Mouse (Mus musculus) thymus, adult 2 months (tissue): Measurements from ENCODE around the gene Opn4. TPM values are rescaled to one million over a fixed set of nuclear protein-coding genes. Genes with fewer than 3 reads are reported as not detected.

Experiments used
- DNase-seq: peaks from one replicate; pipeline ENCODE4 v3.0.0; 2021
- H3K27ac ChIP-seq: fragments of 200-500 bp; 2 replicates; pipeline ENCODE4 v1.5.1; 2012; ENCODE audit warnings: low read length, control low read depth; ENCODE audit not compliant: control insufficient read depth, insufficient read depth
- H3K27me3 ChIP-seq: fragments of 200-500 bp; 2 replicates; pipeline ENCODE4 v1.6.1; 2012; ENCODE audit warnings: mild to moderate bottlenecking, low read length, moderate library complexity, mixed read lengths; ENCODE audit not compliant: control insufficient read depth, insufficient read depth
- H3K36me3 ChIP-seq: fragments of 200-500 bp; 2 replicates; pipeline ENCODE4 v1.6.1; 2012; ENCODE audit warnings: mild to moderate bottlenecking, low read length, moderate library complexity; ENCODE audit not compliant: control insufficient read depth, insufficient read depth
- H3K4me1 ChIP-seq: fragments of 200-500 bp; replicated peaks from 2 replicates; pipeline ENCODE4 v1.6.1; 2012; ENCODE audit warnings: low read length; ENCODE audit not compliant: control insufficient read depth, insufficient read depth
- H3K4me3 ChIP-seq: fragments of 200-500 bp; 2 replicates; pipeline ENCODE4 v1.5.1; 2012; ENCODE audit warnings: mild to moderate bottlenecking, low read length, control low read depth, moderate library complexity; ENCODE audit not compliant: control insufficient read depth, insufficient read depth
- CTCF ChIP-seq: fragments of 200-500 bp; IDR thresholded peaks from 2 replicates; pipeline ENCODE4 v1.5.1; 2012; ENCODE audit warnings: mild to moderate bottlenecking, control low read depth, low read length, moderate library complexity, borderline replicate concordance; ENCODE audit not compliant: control insufficient read depth, poor library complexity, insufficient read depth; ENCODE audit errors: extremely low read depth
- POLR2A ChIP-seq: fragments of 200-500 bp; IDR thresholded peaks from 2 replicates; pipeline ENCODE4 v1.6.1; 2012; ENCODE audit warnings: mild to moderate bottlenecking, low read length, control low read depth, moderate library complexity; ENCODE audit not compliant: control insufficient read depth, poor library complexity, insufficient read depth; ENCODE audit errors: extremely low read depth
- WGBS: fragments of 180-500 bp; shearing (Covaris S2); methylation state at CpG from one replicate; pipeline ENCODE4 v1.1.7; 2018; 5-methylcytosine and 5-hydroxymethylcytosine counted together
- polyA plus RNA-seq: library from polyadenylated mRNA; depleted of rRNA; stranded (reverse); fragments of >200 nt; gene quantifications from 2 replicates; pipeline ENCODE4 v1.2.3, GENCODE M21; 2012; rRNA removed

The Opn4 gene
- polyA plus RNA-seq, 1 experiment: 1.1 TPM

GRCm38 (mm10) chr14:34544001-34544400 lies 55.9 kb downstream of the Opn4 start:
- peaks cover 6% of the 10 kb centered on the region; the same call in 1 of the 2 replicates for H3K4me1 ChIP-seq
- H3K4me3 ChIP-seq: no peak overlapping the region
- H3K27me3 ChIP-seq: no peaks in the 10 kb centered on the region; the same call in 1 of the 2 replicates
- TF ChIP-seq CTCF (no peak), POLR2A (no peak)
- H3K36me3 ChIP-seq: no peaks in the 10 kb centered on the region
- 93% methylated on average over 6 of the region's 6 CpGs for WGBS
- no peak for DNase-seq
- no peak overlapping the region for H3K27ac ChIP-seq

GRCm38 (mm10) chr14:34543596-34543995 lies 56.3 kb downstream of the Opn4 start:
- H3K27me3 ChIP-seq: no peaks in the 10 kb centered on the region; the same call in 1 of the 2 replicates
- 90% methylated on average over 6 of the region's 6 CpGs for WGBS
- H3K36me3 ChIP-seq: no peaks in the 10 kb centered on the region
- H3K4me3 ChIP-seq: no peak overlapping the region
- no peak overlapping the region for H3K27ac ChIP-seq
- H3K4me1 ChIP-seq: 0 out of 2 replicates have a peak, but pooled peaks cover 2% of the 10 kb centered on the region
- no peak for DNase-seq
- no peak for TF ChIP-seq POLR2A
- TF ChIP-seq CTCF: no peak

GRCm38 (mm10) chr14:34541896-34542295 lies 58.0 kb downstream of the Opn4 start:
- H3K27me3 ChIP-seq: no peaks in the 10 kb centered on the region
- H3K4me3 ChIP-seq: no peak overlapping the region
- no peaks in the 10 kb centered on the region for H3K4me1 ChIP-seq
- DNase-seq: no peak
- H3K36me3 ChIP-seq: no peaks in the 10 kb centered on the region
- no peak overlapping the region for H3K27ac ChIP-seq
- no peak for TF ChIP-seq POLR2A
- TF ChIP-seq CTCF: no peak
- 93% methylated on average over 5 of the region's 5 CpGs for WGBS

- no peak overlapping the region for H3K27ac ChIP-seq
- DNase-seq: no peak
- WGBS: 14% methylated on average over 16 of the region's 17 CpGs
- H3K36me3 ChIP-seq: no peaks in the 10 kb centered on the region
- no peak for TF ChIP-seq CTCF
- TF ChIP-seq POLR2A: no peak
- H3K27me3 ChIP-seq: no peaks in the 10 kb centered on the region
- H3K4me1 ChIP-seq: no peaks in the 10 kb centered on the region
- H3K4me3 ChIP-seq: no peak overlapping the region
Measured at GRCm38 (mm10) chr14:34540685-34541162, 59.2 kb downstream of the Opn4 start.

Other genes with a start within 250 kb of the Opn4 start
- gene Fam25c, start 244.7 kb downstream of the Opn4 start, polyA plus RNA-seq: 1.8 and 2.2 TPM in 2 replicates
- 5.2 and 10.2 TPM in 2 replicates for gene Sncg, start 225.4 kb downstream of the Opn4 start, polyA plus RNA-seq
- 3.9 and 4.0 TPM in 2 replicates for gene Mmrn2, start 224.7 kb downstream of the Opn4 start, polyA plus RNA-seq
- 2.0 and 3.1 TPM in 2 replicates for gene Bmpr1a, start 96.8 kb downstream of the Opn4 start, polyA plus RNA-seq
- gene 9230112D13Rik, start 77.3 kb downstream of the Opn4 start, polyA plus RNA-seq: not detected in 2 replicates
- gene Ldb3, start 11.5 kb downstream of the Opn4 start, polyA plus RNA-seq: 6.6 and 63.0 TPM in 2 replicates
- 28.4 and 37.9 TPM in 2 replicates for gene Wapl, start 73.8 kb upstream of the Opn4 start, polyA plus RNA-seq
- 0.19 and 0.26 TPM in 2 replicates for gene Grid1, start 220.0 kb upstream of the Opn4 start, polyA plus RNA-seq